ENCODE assay signal across 8 mouse cellular contexts in genomic region chr9:49493979-49494649, GRCm38 (mm10). TPM values are rescaled to one million over a fixed set of nuclear protein-coding genes. Genes with fewer than 3 reads are reported as not detected.
A peak's percentile ranks its signal among the peaks of the same experiment; 100 is the strongest.
DNase-seq lines count a peak whose midpoint lies in the region; ATAC-seq and TF ChIP-seq lines count a peak whose summit lies in the region.

No protein-coding gene starts in this region.

- peak; percentile 54 for TF ChIP-seq CTCF in G1E (IDR thresholded peaks at IDR 0.05; ENCODE audit: low read depth, low read length)
- peak; percentile 71 for TF ChIP-seq CTCF in embryonic fibroblast, embryonic 13.5 days (IDR thresholded peaks at IDR 0.05; ENCODE audit: borderline replicate concordance, insufficient read depth, low read length)
- TF ChIP-seq CTCF in heart, postnatal 0 days (IDR thresholded peaks at IDR 0.05; ENCODE audit: low read depth): peak; percentile 94

- H3K4me1 ChIP-seq in G1E (ENCODE audit: insufficient read depth, low read depth, low read length): 0 out of 2 replicates have a peak, but pooled peaks cover 1% of the 10 kb centered on the region
- no peaks in the 10 kb centered on the region for H3K4me1 ChIP-seq in embryonic fibroblast, embryonic 13.5 days (ENCODE audit: control insufficient read depth, insufficient read depth, low read length)
- no peaks in the 10 kb centered on the region for H3K4me1 ChIP-seq in heart, postnatal 0 days (ENCODE audit: control insufficient read depth, insufficient read depth)
- no peaks in the 10 kb centered on the region; the same call in 1 of the 2 replicates for H3K4me1 ChIP-seq in neural tube, embryonic 14.5 days (ENCODE audit: control insufficient read depth, insufficient read depth, low read length)

- no peak for ATAC-seq in G1E (ENCODE audit: extremely low read depth, insufficient number of reproducible peaks, low FRiP score, poor library complexity, severe bottlenecking)
- peak; percentile 77 for ATAC-seq in heart, postnatal 0 days (ENCODE audit: insufficient read depth, low read depth)
- ATAC-seq in neural tube, embryonic 14.5 days (ENCODE audit: low read depth): peak; percentile 80; the same call in 1 of the 2 replicates

- no peak overlapping the region for H3K9ac ChIP-seq in heart, postnatal 0 days (replicated peaks; ENCODE audit: low read depth, low read length)
- no peak overlapping the region for H3K9ac ChIP-seq in neural tube, embryonic 14.5 days (replicated peaks; ENCODE audit: low read depth, low read length)

- no peaks in the 10 kb centered on the region for H3K36me3 ChIP-seq in G1E (replicated peaks)
- no peaks in the 10 kb centered on the region for H3K36me3 ChIP-seq in heart, postnatal 0 days (replicated peaks; ENCODE audit: control insufficient read depth, insufficient read depth, low read length)
- no peaks in the 10 kb centered on the region for H3K36me3 ChIP-seq in neural tube, embryonic 14.5 days (ENCODE audit: control insufficient read depth, insufficient read depth, low read length)

- H3K27ac ChIP-seq in embryonic fibroblast, embryonic 13.5 days (ENCODE audit: insufficient read depth, low read length): no peak overlapping the region
- H3K27ac ChIP-seq in heart, postnatal 0 days (ENCODE audit: low read depth): no peak overlapping the region
- H3K27ac ChIP-seq in neural tube, embryonic 14.5 days (ENCODE audit: low read depth, low read length): no peak overlapping the region

- H3K27me3 ChIP-seq in G1E (ENCODE audit: insufficient read depth, low read length): no peaks in the 10 kb centered on the region
- H3K27me3 ChIP-seq in heart, postnatal 0 days (ENCODE audit: control insufficient read depth, insufficient read depth, low read length): 0 out of 2 replicates have a peak, but pooled peaks cover 5% of the 10 kb centered on the region
- no peaks in the 10 kb centered on the region for H3K27me3 ChIP-seq in neural tube, embryonic 14.5 days (ENCODE audit: control insufficient read depth, insufficient read depth, low read length)

- 4% methylated on average over 4 of the region's 4 CpGs for WGBS in heart, postnatal 0 days
- 5% methylated on average over 4 of the region's 4 CpGs for WGBS in neural tube, embryonic 14.5 days

- H3K9me3 ChIP-seq in G1E (replicated peaks): no peaks in the 10 kb centered on the region
- H3K9me3 ChIP-seq in heart, postnatal 0 days (replicated peaks; ENCODE audit: control insufficient read depth, low read length): no peaks in the 10 kb centered on the region
- H3K9me3 ChIP-seq in neural tube, embryonic 14.5 days (ENCODE audit: control insufficient read depth, low read length): no peaks in the 10 kb centered on the region

- H3K4me2 ChIP-seq in heart, postnatal 0 days (ENCODE audit: low read depth, low read length): no peak overlapping the region
- H3K4me2 ChIP-seq in neural tube, embryonic 14.5 days (ENCODE audit: low read depth, low read length): peak overlapping the region; percentile 16; the same call in 1 of the 2 replicates

- peak; percentile 14 for DNase-seq in G1E (ENCODE audit: low spot score)
- DNase-seq in brain, adult 2 months (ENCODE audit: low read depth, low spot score): peak; percentile 87
- DNase-seq in heart, postnatal 0 days (ENCODE audit: low spot score): peak; percentile 67
- DNase-seq in kidney, postnatal 10 days: peak; percentile 73
- DNase-seq in lung, adult 18-20 months: peak; percentile 14 to 43
- peak; percentile 58 to 61 for DNase-seq in urinary bladder, postnatal 4 days (ENCODE audit: low spot score in 2 of 2)

- no peak for TF ChIP-seq POLR2A in embryonic fibroblast, embryonic 13.5 days (IDR thresholded peaks at IDR 0.05; ENCODE audit: low read depth, low read length)

- no peak for TF ChIP-seq EP300 in heart, postnatal 0 days (IDR thresholded peaks at IDR 0.05; ENCODE audit: low read depth)

- no peak overlapping the region for H3K4me3 ChIP-seq in G1E (ENCODE audit: low read depth, low read length)
- H3K4me3 ChIP-seq in embryonic fibroblast, embryonic 13.5 days (ENCODE audit: insufficient read depth, low read length): no peak overlapping the region
- no peak overlapping the region for H3K4me3 ChIP-seq in heart, postnatal 0 days (ENCODE audit: low read depth, low read length)
- no peak overlapping the region for H3K4me3 ChIP-seq in neural tube, embryonic 14.5 days (ENCODE audit: low read depth, low read length)

RNA-seq across cellular contexts. Expression of gene Ttc12, which starts 8.1 kb away (rescaled TPM):
- 0.98 TPM in 1 of 2 replicates, not detected in the other for total RNA-seq in G1E (2014; fragmentation: Nextera tagmentation)
- 0.98 and 1.6 TPM in 2 replicates for total RNA-seq in G1E (2017)
- polyA plus RNA-seq in G1E (2012): not detected in 2 replicates
- 9.6 and 14.8 TPM in 2 replicates for polyA plus RNA-seq in embryonic fibroblast, embryonic 13.5 days (2011; ENCODE audit: insufficient read length, low read depth, missing spikeins)
- 5.3 and 10.5 TPM in 2 replicates for total RNA-seq in heart, postnatal 0 days (2014; rRNA removed; ENCODE audit: low replicate concordance)
- 5.1 and 5.4 TPM in 2 replicates for polyA plus RNA-seq in heart, postnatal 0 days (2015; fragmentation: Nextera tagmentation; extraction: Ambion mirVana)
- 1.9 and 2.0 TPM in 2 replicates for polyA plus RNA-seq in neural tube, embryonic 14.5 days (2014; fragmentation: Nextera tagmentation; extraction: Ambion mirVana)

Comparison
In these comparisons a context has a peak if more than half of its experiments do, and no peak if none do; other contexts are left out.
1. DNase-seq: peak in every context shown above with its lines; median percentile 87 in brain, adult 2 months; 73 in kidney, postnatal 10 days; 67 in heart, postnatal 0 days; 60 in urinary bladder, postnatal 4 days; 28 in lung, adult 18-20 months; 14 in G1E.